22 mouse cellular contexts compared by ENCODE assay signal in genomic region chrX:9254901-9255300, GRCm38 (mm10). TPM values are rescaled to one million over a fixed set of nuclear protein-coding genes. Genes with fewer than 3 reads are reported as not detected.
DNase-seq lines count a peak whose midpoint lies in the region; ATAC-seq lines count a peak whose summit lies in the region.
"Had no signal": no experiment of that assay in that cellular context is flagged by ENCODE, and none has a peak within 500 bp of the region (broad histone marks: within the 10 kb centered on the region; RNA-seq: fewer than 3 reads in every experiment).

No protein-coding gene starts in this region.

- ATAC-seq in frontal cortex, adult (ENCODE audit: low TSS enrichment) = peak; percentile 96
- ATAC-seq in liver, embryonic 12.5 days = no peak
- ATAC-seq in liver, embryonic 15.5 days (ENCODE audit: insufficient read depth) = no peak
- ATAC-seq in hindbrain, embryonic 14.5 days (ENCODE audit: low FRiP score) = no peak
- ATAC-seq: activated CD4-positive, CD25-positive, alpha-beta regulatory T cell, adult 4 months; Patski had no signal

- peaks cover 28% of the 10 kb centered on the region for H3K4me1 ChIP-seq in liver, embryonic 12.5 days
- H3K4me1 ChIP-seq in liver, embryonic 15.5 days (replicated peaks) = peaks cover 18% of the 10 kb centered on the region
- no peaks in the 10 kb centered on the region for H3K4me1 ChIP-seq in hindbrain, embryonic 14.5 days (replicated peaks; ENCODE audit: control insufficient read depth, insufficient read depth, low read length)
- H3K4me1 ChIP-seq: embryonic facial prominence, embryonic 15.5 days; forebrain, embryonic 12.5 days; heart, embryonic 10.5 days; hindbrain, embryonic 10.5 days; hindbrain, embryonic 15.5 days had no signal

- DNase-seq in frontal cortex, postnatal 10 days (ENCODE audit: low spot score in 2 of 2) = no peak
- DNase-seq in layer of hippocampus, adult 11-12 months (ENCODE audit: low spot score) = no peak
- DNase-seq in hindbrain, embryonic 14.5 days (ENCODE audit: low spot score) = no peak
- DNase-seq: adrenal gland, postnatal 14 days; cerebellum, adult 18-20 months; cerebellum, adult 9-11 months; embryo, embryonic 11 days; gastrocnemius, postnatal 10 days; heart, adult 18-20 months had no signal

- H3K27ac ChIP-seq in liver, embryonic 12.5 days = peak overlapping the region; percentile 87
- peak overlapping the region; percentile 82 for H3K27ac ChIP-seq in liver, embryonic 15.5 days (replicated peaks)
- no peak overlapping the region for H3K27ac ChIP-seq in hindbrain, embryonic 14.5 days
- H3K27ac ChIP-seq: embryonic facial prominence, embryonic 15.5 days; forebrain, embryonic 12.5 days; heart, embryonic 10.5 days; hindbrain, embryonic 10.5 days; hindbrain, embryonic 15.5 days had no signal

- peaks cover 3% of the 10 kb centered on the region; the same call in 1 of the 2 replicates for H3K36me3 ChIP-seq in liver, embryonic 12.5 days
- 0 out of 2 replicates have a peak, but pooled peaks cover 5% of the 10 kb centered on the region for H3K36me3 ChIP-seq in liver, embryonic 15.5 days (replicated peaks)
- H3K36me3 ChIP-seq in hindbrain, embryonic 14.5 days (replicated peaks; ENCODE audit: control insufficient read depth, insufficient read depth) = no peaks in the 10 kb centered on the region
- H3K36me3 ChIP-seq: embryonic facial prominence, embryonic 15.5 days; forebrain, embryonic 12.5 days; heart, embryonic 10.5 days; hindbrain, embryonic 10.5 days; hindbrain, embryonic 15.5 days had no signal

- peak overlapping the region; percentile 54 for H3K4me3 ChIP-seq in liver, embryonic 12.5 days
- peak overlapping the region; percentile 54 for H3K4me3 ChIP-seq in liver, embryonic 15.5 days (replicated peaks)
- H3K4me3 ChIP-seq in hindbrain, embryonic 14.5 days (replicated peaks; ENCODE audit: low read length) = no peak overlapping the region
- H3K4me3 ChIP-seq: embryonic facial prominence, embryonic 15.5 days; forebrain, embryonic 12.5 days; heart, embryonic 10.5 days; hindbrain, embryonic 10.5 days; hindbrain, embryonic 15.5 days had no signal

- peak overlapping the region; percentile 68 for H3K9ac ChIP-seq in liver, embryonic 12.5 days
- H3K9ac ChIP-seq in liver, embryonic 15.5 days = peak overlapping the region; percentile 50
- no peak overlapping the region for H3K9ac ChIP-seq in hindbrain, embryonic 14.5 days
- H3K9ac ChIP-seq: embryonic facial prominence, embryonic 15.5 days; forebrain, embryonic 12.5 days; hindbrain, embryonic 15.5 days had no signal

- no peaks in the 10 kb centered on the region for H3K9me3 ChIP-seq in liver, embryonic 12.5 days (replicated peaks)
- H3K9me3 ChIP-seq in liver, embryonic 15.5 days (replicated peaks) = no peaks in the 10 kb centered on the region
- no peaks in the 10 kb centered on the region for H3K9me3 ChIP-seq in hindbrain, embryonic 14.5 days (ENCODE audit: control insufficient read depth, low read length)
- H3K9me3 ChIP-seq: embryonic facial prominence, embryonic 15.5 days; forebrain, embryonic 12.5 days; heart, embryonic 10.5 days; hindbrain, embryonic 10.5 days; hindbrain, embryonic 15.5 days had no signal

- peak overlapping the region; percentile 53 for H3K4me2 ChIP-seq in liver, embryonic 12.5 days
- peak overlapping the region; percentile 53 for H3K4me2 ChIP-seq in liver, embryonic 15.5 days
- no peak overlapping the region for H3K4me2 ChIP-seq in hindbrain, embryonic 14.5 days (replicated peaks)
- H3K4me2 ChIP-seq: embryonic facial prominence, embryonic 15.5 days; forebrain, embryonic 12.5 days; hindbrain, embryonic 15.5 days had no signal

- 81% methylated on average over 3 of the region's 3 CpGs for WGBS in liver, embryonic 12.5 days (ENCODE audit: insufficient replicate concordance)
- 81% methylated on average over 3 of the region's 3 CpGs for WGBS in liver, embryonic 15.5 days (ENCODE audit: insufficient replicate concordance)
- 91% methylated on average over 3 of the region's 3 CpGs for WGBS in hindbrain, embryonic 14.5 days

- no peaks in the 10 kb centered on the region for H3K27me3 ChIP-seq in liver, embryonic 12.5 days (replicated peaks)
- H3K27me3 ChIP-seq in liver, embryonic 15.5 days = no peaks in the 10 kb centered on the region
- H3K27me3 ChIP-seq in hindbrain, embryonic 14.5 days (ENCODE audit: control insufficient read depth, insufficient read depth, low read length) = no peaks in the 10 kb centered on the region
- H3K27me3 ChIP-seq: CH12.LX; embryonic facial prominence, embryonic 15.5 days; forebrain, embryonic 12.5 days; hindbrain, embryonic 15.5 days had no signal

RNA-seq across cellular contexts. Expression of gene Gm14862, which starts 1.8 kb away (rescaled TPM):
- polyA plus RNA-seq in liver, embryonic 12.5 days (2016; fragmentation: Nextera tagmentation; extraction: Ambion mirVana) = 2.8 and 3.0 TPM in 2 replicates
- polyA plus RNA-seq in liver, embryonic 15.5 days (2015; fragmentation: Nextera tagmentation; extraction: Ambion mirVana) = 2.6 and 3.4 TPM in 2 replicates
- polyA plus RNA-seq in hindbrain, embryonic 14.5 days (2014; fragmentation: Nextera tagmentation; extraction: Ambion mirVana) = not detected in 2 replicates
- polyA plus RNA-seq: embryonic facial prominence, embryonic 15.5 days; heart, embryonic 10.5 days; heart, embryonic 16.5 days; hindbrain, embryonic 10.5 days; hindbrain, embryonic 15.5 days; Patski had no signal

RNA-seq across cellular contexts. Expression of gene Xk, which starts 17.7 kb away (rescaled TPM):
- 32.7 and 34.8 TPM in 2 replicates for polyA plus RNA-seq in liver, embryonic 12.5 days (2016; fragmentation: Nextera tagmentation; extraction: Ambion mirVana)
- 24.3 and 25.4 TPM in 2 replicates for polyA plus RNA-seq in liver, embryonic 15.5 days (2015; fragmentation: Nextera tagmentation; extraction: Ambion mirVana)
- polyA plus RNA-seq in hindbrain, embryonic 14.5 days (2014; fragmentation: Nextera tagmentation; extraction: Ambion mirVana) = 7.0 and 7.2 TPM in 2 replicates

RNA-seq across cellular contexts. Expression of gene H2al1m, which starts 28.7 kb away (rescaled TPM):
- polyA plus RNA-seq in liver, embryonic 12.5 days (2016; fragmentation: Nextera tagmentation; extraction: Ambion mirVana) = 1.8 and 2.4 TPM in 2 replicates
- polyA plus RNA-seq in liver, embryonic 15.5 days (2015; fragmentation: Nextera tagmentation; extraction: Ambion mirVana) = 2.1 and 2.6 TPM in 2 replicates
- polyA plus RNA-seq in hindbrain, embryonic 14.5 days (2014; fragmentation: Nextera tagmentation; extraction: Ambion mirVana) = not detected in 2 replicates
- polyA plus RNA-seq: embryonic facial prominence, embryonic 11.5 days; embryonic facial prominence, embryonic 15.5 days; forebrain, embryonic 12.5 days; heart, embryonic 10.5 days; heart, embryonic 16.5 days; hindbrain, embryonic 10.5 days; Patski had no signal

RNA-seq across cellular contexts. Expression of gene Lancl3, which starts 55.2 kb away (rescaled TPM):
- polyA plus RNA-seq in liver, embryonic 12.5 days (2016; fragmentation: Nextera tagmentation; extraction: Ambion mirVana) = 0.23 and 0.52 TPM in 2 replicates
- polyA plus RNA-seq in liver, embryonic 15.5 days (2015; fragmentation: Nextera tagmentation; extraction: Ambion mirVana) = 0.24 and 0.28 TPM in 2 replicates
- polyA plus RNA-seq in hindbrain, embryonic 14.5 days (2014; fragmentation: Nextera tagmentation; extraction: Ambion mirVana) = 4.0 and 4.1 TPM in 2 replicates
